Mouse (Mus musculus): ENCODE data around the gene Slc25a36.
A peak's percentile ranks its signal among the peaks of the same experiment; 100 is the strongest.

Slc25a36 gene

GRCm38 (mm10) chr9:97112238-97112637 is 1.3 kb upstream of the Slc25a36 start:
- no peak for DNase-seq (ENCODE audit: low read depth, low spot score)

GRCm38 (mm10) chr9:97111506-97111905 is 549 bp upstream of the Slc25a36 start:
- peak; percentile 76 for DNase-seq (ENCODE audit: low read depth, low spot score)

GRCm38 (mm10) chr9:97106481-97107160 is 4.3 kb downstream of the Slc25a36 start:
- no peak for DNase-seq (ENCODE audit: low read depth, low spot score)

GRCm38 (mm10) chr9:97105400-97105985 is 5.5 kb downstream of the Slc25a36 start:
- no peak for DNase-seq (ENCODE audit: low read depth, low spot score)

GRCm38 (mm10) chr9:97103376-97104061 is 7.4 kb downstream of the Slc25a36 start:
- peak; percentile 90 for DNase-seq (ENCODE audit: low read depth, low spot score)

- no peak for DNase-seq (ENCODE audit: low read depth, low spot score)
Observed at GRCm38 (mm10) chr9:97098985-97099384, 12.0 kb downstream of the Slc25a36 start.

- DNase-seq (ENCODE audit: low read depth, low spot score) = no peak
Observed at GRCm38 (mm10) chr9:97096180-97096579, 14.8 kb downstream of the Slc25a36 start.

GRCm38 (mm10) chr9:97087850-97088249 is 23.1 kb downstream of the Slc25a36 start:
- DNase-seq (ENCODE audit: low read depth, low spot score) = no peak

- no peak for DNase-seq (ENCODE audit: low read depth, low spot score)
Observed at GRCm38 (mm10) chr9:97084628-97085027, 26.3 kb downstream of the Slc25a36 start.

GRCm38 (mm10) chr9:97081106-97081862 is 29.7 kb downstream of the Slc25a36 start:
- peak; percentile 26 for DNase-seq (ENCODE audit: low read depth, low spot score)

GRCm38 (mm10) chr9:97069911-97070310 is 41.0 kb downstream of the Slc25a36 start:
- DNase-seq (ENCODE audit: low read depth, low spot score) = peak; percentile 27

- no peak for DNase-seq (ENCODE audit: low read depth, low spot score)
Observed at GRCm38 (mm10) chr9:97069466-97069865, 41.5 kb downstream of the Slc25a36 start.

- DNase-seq (ENCODE audit: low read depth, low spot score) = peak; percentile 94
Observed at GRCm38 (mm10) chr9:97068201-97069095, 42.5 kb downstream of the Slc25a36 start.

GRCm38 (mm10) chr9:97067761-97068160 is 43.2 kb downstream of the Slc25a36 start:
- DNase-seq (ENCODE audit: low read depth, low spot score) = no peak

- no peak for DNase-seq (ENCODE audit: low read depth, low spot score)
Observed at GRCm38 (mm10) chr9:97065885-97066284, 45.1 kb downstream of the Slc25a36 start.

GRCm38 (mm10) chr9:97065216-97065615 is 45.7 kb downstream of the Slc25a36 start:
- DNase-seq (ENCODE audit: low read depth, low spot score) = no peak

- no peak for DNase-seq (ENCODE audit: low read depth, low spot score)
Observed at GRCm38 (mm10) chr9:97064161-97064560, 46.8 kb downstream of the Slc25a36 start.

GRCm38 (mm10) chr9:97061696-97062095 is 49.3 kb downstream of the Slc25a36 start:
- DNase-seq (ENCODE audit: low read depth, low spot score) = no peak

GRCm38 (mm10) chr9:97056541-97057338 is 54.2 kb downstream of the Slc25a36 start:
- DNase-seq (ENCODE audit: low read depth, low spot score) = peak; percentile 58

GRCm38 (mm10) chr9:97055906-97056305 is 55.1 kb downstream of the Slc25a36 start:
- no peak for DNase-seq (ENCODE audit: low read depth, low spot score)

All from ZHBTc4 (cell line).